Mouse (Mus musculus) frontal cortex, postnatal 14 days (tissue): Measurements from ENCODE around the gene Aamdc.
A peak's percentile ranks its signal among the peaks of the same experiment; 100 is the strongest.

Experiments
- DNase-seq, 2 experiments: peaks; one replicate each; pipeline ENCODE4 v3.0.0; 2022; ENCODE audit warnings: low spot score in 2 of 2

Aamdc gene

GRCm38 (mm10) chr7:97579067-97579975 lies at the start of gene Aamdc, which contains the start of gene Rsf1:
TSS of gene Aamdc (minus strand) at chr7:97579497.
TSS of gene Rsf1 (plus strand) at chr7:97579889.
- peak; percentile 91 to 92 for DNase-seq

- no peak for DNase-seq
These were observed 44.1 kb upstream of the Aamdc start for GRCm38 (mm10) chr7:97623402-97623801.

- no peak for DNase-seq
These were observed 43.4 kb upstream of the Aamdc start for GRCm38 (mm10) chr7:97622676-97623075.

GRCm38 (mm10) chr7:97621346-97621745 lies 42.0 kb upstream of the Aamdc start:
- no peak for DNase-seq

GRCm38 (mm10) chr7:97598548-97598947 lies 19.3 kb upstream of the Aamdc start:
- no peak for DNase-seq

GRCm38 (mm10) chr7:97593535-97593934 lies 14.2 kb upstream of the Aamdc start:
- DNase-seq = no peak

GRCm38 (mm10) chr7:97592396-97592795 lies 13.1 kb upstream of the Aamdc start:
- no peak for DNase-seq

GRCm38 (mm10) chr7:97591336-97591735 lies 12.0 kb upstream of the Aamdc start:
- DNase-seq = no peak

- no peak for DNase-seq
These were observed 11.2 kb upstream of the Aamdc start for GRCm38 (mm10) chr7:97590488-97590887.

- no peak for DNase-seq
These were observed 9.2 kb upstream of the Aamdc start for GRCm38 (mm10) chr7:97588506-97588905.

- DNase-seq = peak; percentile 68 to 75
These were observed 1.5 kb upstream of the Aamdc start for GRCm38 (mm10) chr7:97580843-97581214.

GRCm38 (mm10) chr7:97579976-97580842 lies 912 bp upstream of the Aamdc start:
- peak; percentile 42 to 44 for DNase-seq

- DNase-seq = peak; percentile 14 to 25
These were observed 783 bp downstream of the Aamdc start for GRCm38 (mm10) chr7:97578361-97579066.

- DNase-seq = no peak
These were observed 8.9 kb downstream of the Aamdc start for GRCm38 (mm10) chr7:97570389-97570788.

GRCm38 (mm10) chr7:97569372-97569771 lies 9.9 kb downstream of the Aamdc start:
- no peak for DNase-seq

- DNase-seq = no peak
These were observed 15.7 kb downstream of the Aamdc start for GRCm38 (mm10) chr7:97563576-97563975.

- DNase-seq = no peak
These were observed 28.6 kb downstream of the Aamdc start for GRCm38 (mm10) chr7:97550673-97551072.

- DNase-seq = no peak
These were observed 30.0 kb downstream of the Aamdc start for GRCm38 (mm10) chr7:97549301-97549700.

GRCm38 (mm10) chr7:97546462-97546861 lies 32.8 kb downstream of the Aamdc start:
- DNase-seq = no peak

- no peak for DNase-seq
These were observed 42.7 kb downstream of the Aamdc start for GRCm38 (mm10) chr7:97536571-97536970.

GRCm38 (mm10) chr7:97535531-97535930 lies 43.8 kb downstream of the Aamdc start:
- no peak for DNase-seq

- no peak for DNase-seq
These were observed 59.4 kb downstream of the Aamdc start for GRCm38 (mm10) chr7:97519935-97520334.
